Mouse (Mus musculus) bone marrow macrophage, adult 2 months (primary cell): ENCODE measurements around the gene Gm8267. TPM values are rescaled to one million over a fixed set of nuclear protein-coding genes. Genes with fewer than 3 reads are reported as not detected.
"Not testable (repeated sequence)": the region's sequence is repeated elsewhere in the genome, so short reads cannot be mapped to it uniquely, and the experiment has no call there.

Experiments used
- H3K27ac ChIP-seq: 2 replicates; pipeline ENCODE4 v1.5.1; 2012; ENCODE audit warnings: low read depth, low read length; ENCODE audit not compliant: insufficient read depth
- H3K4me1 ChIP-seq: 2 replicates; pipeline ENCODE4 v1.6.1; 2012; ENCODE audit warnings: low read length; ENCODE audit not compliant: control insufficient read depth, insufficient read depth
- H3K4me3 ChIP-seq: 2 replicates; pipeline ENCODE4 v1.5.1; 2012; ENCODE audit warnings: mild to moderate bottlenecking, low read length, moderate library complexity; ENCODE audit not compliant: insufficient read depth
- CTCF ChIP-seq: IDR thresholded peaks from 2 replicates; pipeline ENCODE4 v1.5.1; 2012; ENCODE audit warnings: low read depth, mild to moderate bottlenecking, low read length, moderate library complexity
- POLR2A ChIP-seq: IDR thresholded peaks from 2 replicates; pipeline ENCODE4 v1.6.1; 2012; ENCODE audit warnings: mild to moderate bottlenecking, low read depth, low read length, borderline replicate concordance
- polyA plus RNA-seq: library from polyadenylated mRNA; stranded (reverse); fragments of >200 nt; gene quantifications from 2 replicates; pipeline ENCODE4 v1.2.4, GENCODE M21; 2012; ENCODE audit not compliant: missing spikeins, insufficient read depth, insufficient read length

The Gm8267 gene
- not detected in 2 replicates for polyA plus RNA-seq

- Histone ChIP-seq H3K4me3 (no peak within 1 kb of the TSS), H3K4me1 (no peaks in the 10 kb centered on the region), H3K27ac (no peak within 1 kb of the TSS)
- no peak for TF ChIP-seq CTCF
- no peak for TF ChIP-seq POLR2A
Observed at GRCm38 (mm10) chr14:44750240-44750639, at the start of gene Gm8267. Gm8267 (minus strand) TSS chr14:44750340.

GRCm38 (mm10) chr14:44789537-44790382 lies 39.6 kb upstream of the Gm8267 start:
- not testable (repeated sequence) for H3K27ac ChIP-seq, H3K4me3 ChIP-seq, H3K4me1 ChIP-seq

GRCm38 (mm10) chr14:44742789-44743188 lies 7.4 kb downstream of the Gm8267 start:
- not testable (repeated sequence) for H3K4me3 ChIP-seq, H3K4me1 ChIP-seq, H3K27ac ChIP-seq

GRCm38 (mm10) chr14:44730711-44731110 lies 19.4 kb downstream of the Gm8267 start:
- H3K4me1 ChIP-seq, H3K27ac ChIP-seq, H3K4me3 ChIP-seq: not testable (repeated sequence)

- not testable (repeated sequence) for H3K27ac ChIP-seq, H3K4me3 ChIP-seq, H3K4me1 ChIP-seq
Observed at GRCm38 (mm10) chr14:44706356-44706755, 43.8 kb downstream of the Gm8267 start, which contains the start of gene Gm8257. Gm8257 (minus strand) TSS chr14:44706456.

Other genes starting within 250 kb of the Gm8267 start
- not detected in 2 replicates for gene Gm17093, start 232.1 kb downstream of the Gm8267 start, polyA plus RNA-seq
- gene Gm8247, start 167.2 kb downstream of the Gm8267 start, polyA plus RNA-seq: not detected in 2 replicates
- gene Gm5624, start 122.4 kb downstream of the Gm8267 start, polyA plus RNA-seq: not detected in 2 replicates
- gene Gm8257, start 43.9 kb downstream of the Gm8267 start, polyA plus RNA-seq: not detected in 2 replicates
- gene Ptgdr, start 109.0 kb upstream of the Gm8267 start, polyA plus RNA-seq: not detected in 2 replicates
- gene Ptger2, start 237.9 kb upstream of the Gm8267 start, polyA plus RNA-seq: 6.1 and 8.4 TPM in 2 replicates